Mouse (Mus musculus) cerebellum, adult 18-20 months (tissue): ENCODE results near the gene Tcaim.
"Not testable (repeated sequence)": the region's sequence is repeated elsewhere in the genome, so short reads cannot be mapped to it uniquely, and the experiment has no call there.

Experiments
- DNase-seq, 2 experiments: peaks; one replicate each; pipeline ENCODE4 v3.0.0; 2021

Gene Tcaim

DNA sequence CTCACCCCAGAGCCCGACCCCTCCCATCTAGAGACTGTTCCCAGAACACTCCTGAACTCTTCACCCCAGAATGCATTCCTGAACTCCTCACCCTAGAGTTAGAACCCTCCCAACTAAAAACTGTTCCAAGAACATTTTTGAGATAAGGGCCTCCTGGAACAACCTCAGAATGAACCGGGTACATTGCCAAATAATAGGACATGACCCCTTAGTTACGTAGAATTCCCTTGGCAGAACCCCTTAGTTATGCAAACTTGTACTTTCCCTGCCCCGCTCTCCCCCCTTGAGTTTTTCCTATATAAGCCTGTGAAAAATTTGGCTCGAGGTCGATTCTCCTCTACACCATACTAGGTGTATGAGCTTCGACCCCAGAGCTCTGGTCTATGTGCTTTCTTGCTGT lies 49.8 kb downstream of the Tcaim start:
- DNase-seq, result not testable (repeated sequence)

DNA sequence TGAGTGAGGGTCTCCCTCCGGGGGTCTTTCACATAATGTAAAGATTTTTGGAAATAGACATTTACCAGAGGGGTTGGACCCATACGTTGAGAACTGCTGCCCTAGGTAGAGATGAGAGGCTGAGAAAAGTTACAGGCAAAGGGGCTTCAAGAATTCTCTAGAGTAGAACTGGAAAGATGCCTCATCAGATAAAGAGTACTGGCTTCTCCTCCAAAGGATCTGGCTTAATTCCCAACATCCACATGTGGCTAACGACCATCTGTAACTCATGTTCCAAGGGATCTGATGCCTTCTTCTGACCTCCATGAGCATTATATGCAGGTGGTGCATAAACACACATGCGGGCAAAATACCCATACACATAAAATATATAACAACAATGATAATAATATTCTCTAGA lies 50.3 kb downstream of the Tcaim start:
- DNase-seq, result no peak

DNA sequence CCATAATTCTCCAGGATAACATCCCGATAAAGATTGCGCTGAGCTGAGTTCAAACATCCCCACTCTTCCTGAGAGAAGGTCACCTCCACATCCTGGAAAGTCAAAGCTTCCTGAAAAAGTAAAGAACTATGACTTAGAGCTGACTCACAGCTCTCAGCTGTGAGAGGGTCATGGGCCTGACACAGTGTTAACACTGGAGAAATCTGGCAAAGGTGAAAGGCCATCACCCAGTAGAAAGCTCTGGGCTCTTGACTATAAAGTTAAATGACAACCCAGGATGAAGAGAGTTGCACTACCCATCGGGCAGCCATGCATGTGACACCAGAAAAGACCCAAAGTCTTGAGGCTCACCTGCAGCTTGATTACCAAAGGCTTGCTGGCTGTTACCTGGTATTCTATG lies 51.4 kb downstream of the Tcaim start:
- DNase-seq, result no peak

DNA sequence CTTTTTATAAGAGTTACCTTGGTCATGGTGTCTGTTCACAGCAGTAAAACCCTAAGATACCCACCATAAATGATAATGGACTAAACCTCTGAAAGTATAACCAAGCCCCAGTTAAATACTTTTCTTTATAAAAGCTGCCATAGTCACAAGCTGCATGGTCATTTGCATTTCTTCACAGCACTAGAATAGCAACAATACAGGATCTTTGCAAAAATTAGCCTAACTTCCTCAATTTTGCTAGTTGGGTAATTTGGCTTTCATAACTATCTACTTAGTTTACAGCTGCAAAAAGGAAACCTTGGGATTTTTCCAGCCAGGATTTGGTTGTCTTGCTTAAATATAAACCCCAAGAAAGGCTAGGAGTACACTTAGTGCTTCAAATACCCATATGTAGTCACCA lies 55.4 kb downstream of the Tcaim start:
- DNase-seq, result no peak

DNA sequence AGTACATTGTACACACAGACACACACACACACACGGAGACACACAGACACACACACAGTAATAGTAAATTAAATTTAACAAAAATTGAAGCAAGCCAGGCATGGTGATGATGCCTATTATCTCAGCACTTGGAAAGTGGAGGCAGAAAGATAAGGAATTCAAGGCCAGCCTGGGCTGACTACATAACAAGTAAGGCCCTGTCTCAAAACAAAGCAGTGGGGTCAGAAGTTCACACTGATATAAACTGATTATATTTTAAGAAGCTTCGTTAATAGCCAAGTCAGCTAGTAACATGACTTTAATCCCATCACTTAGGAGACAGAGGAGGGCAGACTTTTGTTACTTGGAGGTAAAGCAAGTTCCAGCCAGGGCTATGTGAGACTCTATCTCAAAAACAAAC lies 58.4 kb downstream of the Tcaim start:
- DNase-seq, result no peak

DNA sequence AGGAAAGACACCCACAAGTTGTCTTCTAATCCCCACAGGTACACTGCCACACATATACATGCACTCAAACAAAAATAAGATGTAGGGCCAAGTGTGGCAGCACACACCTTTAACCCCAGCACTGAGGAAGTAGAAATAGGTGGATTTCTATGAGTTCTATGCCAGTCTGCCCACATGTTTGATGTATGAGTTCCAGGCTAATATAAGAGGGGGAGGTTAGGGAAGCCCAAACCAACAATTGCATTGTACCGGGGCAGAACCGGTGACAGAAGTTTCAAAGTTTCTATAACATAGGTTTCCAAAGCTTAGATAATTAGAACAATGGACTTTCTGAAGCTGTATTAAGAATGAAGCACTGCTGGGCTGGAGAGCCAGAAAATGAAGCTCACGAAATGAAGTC lies 59.5 kb downstream of the Tcaim start:
- no peak for DNase-seq

DNA sequence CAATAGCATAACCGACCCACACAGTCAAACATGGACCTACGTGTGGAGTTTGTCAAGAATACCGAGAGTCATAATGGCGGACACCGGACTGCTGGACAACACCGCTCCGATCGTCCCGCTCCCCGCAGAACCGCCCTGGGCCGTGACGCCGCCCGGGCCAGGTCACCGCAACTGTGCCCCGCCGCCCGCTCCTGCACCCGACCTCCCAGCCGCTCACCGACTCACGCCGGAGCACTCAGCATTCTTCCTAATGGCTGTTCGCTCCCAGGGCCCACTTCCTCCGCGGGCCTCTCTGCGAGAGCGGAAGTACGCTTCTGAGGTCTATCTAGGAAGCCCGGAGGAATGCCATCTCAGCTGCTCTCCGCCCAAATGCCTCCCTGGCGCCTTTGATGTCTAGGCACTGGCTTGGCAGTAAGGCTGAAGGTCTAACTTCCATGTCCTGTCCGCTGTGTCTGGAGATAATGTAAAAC lies 60.4 kb downstream of the Tcaim start, which contains the start of gene Zfp445:
Gene Zfp445 (minus strand): TSS at position 310 of the 470 bp plus-strand sequence.
- DNase-seq, result peak; percentile 82 to 85

DNA sequence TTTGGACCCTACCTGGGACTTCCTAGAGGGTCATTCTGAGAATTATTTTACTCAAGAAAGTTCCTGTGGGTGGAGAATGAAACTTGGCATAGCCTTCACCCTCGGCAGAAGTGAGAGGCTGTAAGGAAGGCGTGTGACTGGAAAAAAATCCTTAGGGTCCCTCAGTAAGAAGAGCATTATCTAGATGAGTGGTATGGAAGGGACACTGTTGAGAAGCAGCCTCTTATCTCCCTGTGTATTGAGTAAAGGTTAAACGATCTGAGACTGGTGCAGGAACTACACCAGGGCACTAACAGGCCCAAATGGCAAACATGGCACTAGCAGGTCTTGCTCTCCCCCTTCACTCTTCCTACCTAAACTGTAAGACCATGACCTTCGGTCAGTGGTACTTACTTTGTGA lies 60.9 kb downstream of the Tcaim start:
- DNase-seq, result no peak

DNA sequence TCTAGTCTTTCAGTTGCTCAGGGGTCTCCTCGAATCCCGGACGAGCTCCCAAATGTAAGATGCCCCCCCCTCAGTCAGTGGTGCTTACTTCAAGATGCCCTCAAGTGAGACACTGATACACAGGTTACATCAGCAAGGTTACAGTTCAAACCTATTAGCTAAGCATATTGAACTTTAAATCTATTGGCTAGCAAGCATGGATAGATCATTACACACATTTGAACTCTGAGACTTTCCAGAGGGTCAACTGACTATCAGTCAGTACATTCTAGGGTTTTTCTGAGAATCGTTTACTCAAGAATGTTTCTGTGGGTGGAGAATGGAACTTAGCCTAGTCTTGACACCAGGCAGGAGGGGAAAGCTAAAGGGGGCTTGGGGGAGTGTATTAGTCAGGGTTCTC lies 67.3 kb downstream of the Tcaim start:
- DNase-seq, result no peak

DNA sequence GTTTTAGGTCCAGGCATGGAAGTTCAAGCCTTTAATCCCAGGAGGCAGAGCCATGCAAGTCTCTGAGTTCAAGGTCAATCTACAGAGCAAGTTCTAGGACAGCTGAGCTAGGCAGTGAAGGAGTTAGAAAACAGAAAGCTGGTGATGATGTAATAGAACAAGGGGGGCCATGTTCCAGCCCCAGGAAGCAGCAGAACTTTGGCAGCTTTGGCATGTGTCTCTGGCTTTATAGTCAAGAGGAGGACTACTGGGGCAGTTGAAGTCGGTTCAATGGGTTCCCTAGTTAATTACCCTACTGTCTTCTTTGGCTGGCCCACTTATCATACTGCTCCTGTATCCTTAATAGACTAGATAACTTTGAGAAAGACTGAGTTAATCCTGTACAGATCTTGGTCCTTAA lies 69.3 kb downstream of the Tcaim start:
- DNase-seq, result no peak

DNA sequence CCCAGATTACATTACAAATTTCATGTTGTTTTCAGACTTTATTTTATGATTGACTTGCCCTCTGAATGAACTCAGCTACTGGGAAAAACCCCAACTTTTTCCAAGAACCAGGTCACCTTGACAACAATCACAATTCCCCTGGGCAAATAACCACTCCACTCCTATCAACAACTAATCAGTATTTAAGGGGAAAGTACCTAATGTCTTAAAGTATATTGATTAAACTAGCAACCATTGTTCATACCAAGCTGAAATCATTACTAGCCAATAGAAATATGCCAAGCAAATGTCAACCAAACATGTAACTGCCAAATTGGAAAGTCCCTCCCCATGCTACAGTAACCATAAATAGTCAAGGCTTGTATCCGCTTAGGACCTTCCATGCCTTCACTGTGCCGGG lies 69.8 kb downstream of the Tcaim start:
- DNase-seq, result no peak

DNA sequence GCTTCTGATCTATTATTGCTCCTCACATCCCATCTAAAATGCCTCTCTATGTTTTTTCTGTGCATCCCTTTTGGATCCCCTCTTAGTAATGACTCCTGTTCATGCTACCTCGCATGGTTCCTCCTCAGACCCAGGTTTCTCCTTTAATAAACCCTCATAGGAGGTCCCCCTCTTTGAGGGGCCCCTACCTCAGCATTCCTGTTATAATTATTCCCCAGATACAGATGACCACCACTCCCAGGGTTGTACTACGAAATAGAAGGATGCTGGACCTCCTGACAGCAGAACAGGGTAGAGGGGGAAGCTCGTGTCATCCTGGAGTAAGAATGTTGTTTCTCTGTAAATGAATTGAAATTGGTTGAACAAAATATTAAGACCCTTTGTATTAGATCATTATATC lies 80.0 kb downstream of the Tcaim start, which contains the start of gene Zkscan7:
Gene Zkscan7 (plus strand): TSS at position 301 of the 400 bp plus-strand sequence.
- no peak for DNase-seq
